Mouse (Mus musculus): ENCODE results near the gene Rnf208.

- TF ChIP-seq POLR2A (IDR thresholded peaks at IDR 0.05; ENCODE audit: low read depth, low read length) (no peak), CTCF (conservative IDR thresholded peaks at IDR 0.05; ENCODE audit: insufficient read depth, insufficient read length, low read depth, low read length) (no peak)
These were observed 41.4 kb upstream of the Rnf208 start for GRCm38 (mm10) chr2:25200631-25201030.

Measured in kidney, adult 2 months (tissue).